Mouse (Mus musculus): ENCODE data around the gene Atp2a1. TPM values are rescaled to one million over a fixed set of nuclear protein-coding genes. Genes with fewer than 3 reads are reported as not detected.
A peak's percentile ranks its signal among the peaks of the same experiment; 100 is the strongest.
"Not testable (repeated sequence)": the region's sequence is repeated elsewhere in the genome, so short reads cannot be mapped to it uniquely, and the experiment has no call there.

The Atp2a1 gene
- polyA plus RNA-seq, 1 experiment from 2014 or later, result 0.45 TPM

DNA sequence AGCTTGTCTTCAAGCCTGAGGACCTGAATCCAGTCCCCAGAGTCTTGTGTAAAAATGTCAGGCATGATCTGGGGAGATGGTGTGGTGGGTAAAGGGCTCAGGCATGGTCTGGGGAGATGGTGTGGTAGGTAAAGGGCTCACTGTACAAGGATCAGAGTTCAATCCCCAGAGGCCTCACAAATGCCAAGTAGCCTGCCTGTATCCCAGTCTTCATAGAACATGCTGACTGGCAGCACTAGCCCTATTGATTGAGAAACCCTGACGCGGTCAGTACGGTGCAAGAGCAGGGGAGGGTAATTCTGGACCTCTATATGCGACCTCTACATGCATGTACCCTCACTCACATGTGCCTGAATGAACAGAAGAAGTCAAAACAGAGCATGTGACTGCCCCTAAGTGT is 45.3 kb downstream of the Atp2a1 start:
- no peaks in the 10 kb centered on the region for H3K27me3 ChIP-seq (ENCODE audit: insufficient read depth, low read length)
- no peak for DNase-seq (ENCODE audit: low spot score)
- H3K9me3 ChIP-seq (replicated peaks; ENCODE audit: low read length), result no peaks in the 10 kb centered on the region
- no peak overlapping the region for H3K27ac ChIP-seq
- H3K4me3 ChIP-seq (replicated peaks; ENCODE audit: low read depth, low read length), result no peak overlapping the region
- no peaks in the 10 kb centered on the region for H3K4me1 ChIP-seq (replicated peaks; ENCODE audit: insufficient read depth, low read length)
- H3K36me3 ChIP-seq (ENCODE audit: insufficient read depth, low read length), result no peaks in the 10 kb centered on the region
- no peak for TF ChIP-seq CTCF (IDR thresholded peaks at IDR 0.05; ENCODE audit: low read depth)
- WGBS, result 91% methylated on average over 4 of the region's 4 CpGs
- ATAC-seq (replicated peaks; ENCODE audit: low FRiP score, low read depth), result no peak
- H3K9ac ChIP-seq (ENCODE audit: low read depth, low read length), result no peak overlapping the region
- no peak overlapping the region for H3K4me2 ChIP-seq (ENCODE audit: low read length)

- Histone ChIP-seq H3K4me2 (ENCODE audit: low read length) (no peak overlapping the region), H3K36me3 (ENCODE audit: insufficient read depth, low read length) (no peaks in the 10 kb centered on the region), H3K9me3 (replicated peaks; ENCODE audit: low read length) (no peaks in the 10 kb centered on the region), H3K4me3 (replicated peaks; ENCODE audit: low read depth, low read length) (no peak overlapping the region), H3K27ac (no peak overlapping the region), H3K27me3 (ENCODE audit: insufficient read depth, low read length) (no peaks in the 10 kb centered on the region), H3K4me1 (replicated peaks; ENCODE audit: insufficient read depth, low read length) (no peaks in the 10 kb centered on the region), H3K9ac (ENCODE audit: low read depth, low read length) (no peak overlapping the region)
- ATAC-seq (replicated peaks; ENCODE audit: low FRiP score, low read depth) (no peak), DNase-seq (ENCODE audit: low spot score) (no peak)
- no peak for TF ChIP-seq CTCF (IDR thresholded peaks at IDR 0.05; ENCODE audit: low read depth)
- 39% methylated on average over 8 of the region's 8 CpGs for WGBS
Measured at GRCm38 (mm10) chr7:126417045-126417444, 45.9 kb downstream of the Atp2a1 start.

- Histone ChIP-seq H3K4me3 (replicated peaks; ENCODE audit: low read depth, low read length) (no peak overlapping the region), H3K9me3 (replicated peaks; ENCODE audit: low read length) (no peaks in the 10 kb centered on the region), H3K36me3 (ENCODE audit: insufficient read depth, low read length) (no peaks in the 10 kb centered on the region), H3K27ac (no peak overlapping the region), H3K4me1 (replicated peaks; ENCODE audit: insufficient read depth, low read length) (no peaks in the 10 kb centered on the region), H3K4me2 (ENCODE audit: low read length) (no peak overlapping the region), H3K27me3 (ENCODE audit: insufficient read depth, low read length) (no peaks in the 10 kb centered on the region), H3K9ac (ENCODE audit: low read depth, low read length) (no peak overlapping the region)
- ATAC-seq (replicated peaks; ENCODE audit: low FRiP score, low read depth), result no peak
- DNase-seq (ENCODE audit: low spot score), result no peak
- WGBS, result 55% methylated on average over 2 of the region's 2 CpGs
- TF ChIP-seq CTCF (IDR thresholded peaks at IDR 0.05; ENCODE audit: low read depth), result no peak
Measured at GRCm38 (mm10) chr7:126416615-126417014, 46.3 kb downstream of the Atp2a1 start.

- Histone ChIP-seq H3K4me3 (replicated peaks; ENCODE audit: low read depth, low read length) (no peak within 1 kb of the TSS), H3K27me3 (ENCODE audit: insufficient read depth, low read length) (no peaks in the 10 kb centered on the region), H3K4me1 (replicated peaks; ENCODE audit: insufficient read depth, low read length) (no peaks in the 10 kb centered on the region), H3K9ac (ENCODE audit: low read depth, low read length) (no peak within 1 kb of the TSS), H3K9me3 (replicated peaks; ENCODE audit: low read length) (no peaks in the 10 kb centered on the region), H3K27ac (no peak within 1 kb of the TSS), H3K36me3 (ENCODE audit: insufficient read depth, low read length) (no peaks in the 10 kb centered on the region), H3K4me2 (ENCODE audit: low read length) (no peak within 1 kb of the TSS)
- ATAC-seq (replicated peaks; ENCODE audit: low FRiP score, low read depth), result no peak
- no peak for DNase-seq (ENCODE audit: low spot score)
- TF ChIP-seq CTCF (IDR thresholded peaks at IDR 0.05; ENCODE audit: low read depth), result no peak
- 81% methylated on average over 6 of the region's 6 CpGs for WGBS
Measured at GRCm38 (mm10) chr7:126414725-126415124, 48.2 kb downstream of the Atp2a1 start, which contains the start of gene Cd19. Gene Cd19, minus strand, starts transcription at chr7:126414889.

GRCm38 (mm10) chr7:126411061-126411460 is 51.8 kb downstream of the Atp2a1 start:
- ATAC-seq (replicated peaks; ENCODE audit: low FRiP score, low read depth) (no peak), DNase-seq (ENCODE audit: low spot score) (no peak)
- Histone ChIP-seq H3K4me1 (replicated peaks; ENCODE audit: insufficient read depth, low read length) (no peaks in the 10 kb centered on the region), H3K9ac (ENCODE audit: low read depth, low read length) (no peak overlapping the region), H3K27me3 (ENCODE audit: insufficient read depth, low read length) (no peaks in the 10 kb centered on the region), H3K4me3 (replicated peaks; ENCODE audit: low read depth, low read length) (no peak overlapping the region), H3K27ac (no peak overlapping the region), H3K4me2 (ENCODE audit: low read length) (no peak overlapping the region), H3K9me3 (replicated peaks; ENCODE audit: low read length) (no peaks in the 10 kb centered on the region), H3K36me3 (ENCODE audit: insufficient read depth, low read length) (no peaks in the 10 kb centered on the region)
- WGBS, result 90% methylated on average over 4 of the region's 4 CpGs
- TF ChIP-seq CTCF (IDR thresholded peaks at IDR 0.05; ENCODE audit: low read depth), result no peak

GRCm38 (mm10) chr7:126408686-126409085 is 54.2 kb downstream of the Atp2a1 start:
- Histone ChIP-seq H3K27me3 (ENCODE audit: insufficient read depth, low read length) (no peaks in the 10 kb centered on the region), H3K4me2 (ENCODE audit: low read length) (no peak overlapping the region), H3K4me1 (replicated peaks; ENCODE audit: insufficient read depth, low read length) (no peaks in the 10 kb centered on the region), H3K9ac (ENCODE audit: low read depth, low read length) (no peak overlapping the region), H3K9me3 (replicated peaks; ENCODE audit: low read length) (no peaks in the 10 kb centered on the region), H3K27ac (no peak overlapping the region), H3K36me3 (ENCODE audit: insufficient read depth, low read length) (no peaks in the 10 kb centered on the region), H3K4me3 (replicated peaks; ENCODE audit: low read depth, low read length) (no peak overlapping the region)
- peak; percentile 16 for DNase-seq (ENCODE audit: low spot score)
- no peak for TF ChIP-seq CTCF (IDR thresholded peaks at IDR 0.05; ENCODE audit: low read depth)
- no peak for ATAC-seq (replicated peaks; ENCODE audit: low FRiP score, low read depth)
- 64% methylated on average over 2 of the region's 2 CpGs for WGBS

DNA sequence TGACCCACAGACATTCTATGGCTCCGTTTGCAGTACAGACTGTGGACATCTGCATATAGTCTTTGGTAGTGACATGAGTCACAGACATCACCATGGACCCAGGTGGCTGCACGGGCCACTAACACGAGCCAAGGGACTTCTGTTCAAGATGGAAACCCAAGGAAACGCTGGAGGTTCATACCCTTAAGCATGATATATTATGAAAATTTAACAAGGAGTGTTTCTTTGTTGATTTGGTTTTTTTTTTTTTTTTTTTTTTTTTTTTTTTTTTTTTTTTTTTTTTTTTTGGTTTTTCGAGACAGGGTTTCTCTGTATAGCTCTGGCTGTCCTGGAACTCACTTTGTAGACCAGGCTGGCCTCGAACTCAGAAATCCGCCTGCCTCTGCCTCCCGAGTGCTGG is 60.4 kb downstream of the Atp2a1 start:
- H3K27me3 ChIP-seq (ENCODE audit: insufficient read depth, low read length); DNase-seq (ENCODE audit: low spot score); H3K27ac ChIP-seq; H3K4me3 ChIP-seq (replicated peaks; ENCODE audit: low read depth, low read length); ATAC-seq (replicated peaks; ENCODE audit: low FRiP score, low read depth); H3K4me2 ChIP-seq (ENCODE audit: low read length); H3K36me3 ChIP-seq (ENCODE audit: insufficient read depth, low read length); H3K9me3 ChIP-seq (replicated peaks; ENCODE audit: low read length); H3K9ac ChIP-seq (ENCODE audit: low read depth, low read length); H3K4me1 ChIP-seq (replicated peaks; ENCODE audit: insufficient read depth, low read length): not testable (repeated sequence)
- WGBS, result 74% methylated on average over 8 of the region's 8 CpGs

Data from kidney, postnatal 0 days (tissue).